Mouse (Mus musculus) liver, embryonic 12.5 days (tissue): ENCODE data around the gene Ctnnbip1. TPM values are rescaled to one million over a fixed set of nuclear protein-coding genes. Genes with fewer than 3 reads are reported as not detected.

Source experiments
- ATAC-seq: fragments of 200-750 bp; cut with Nextera tagmentation; 2 replicates; pipeline ENCODE4 v1.8.0; 2017; ENCODE audit warnings: moderate number of reproducible peaks, mild to moderate bottlenecking, moderate library complexity
- H3K27ac ChIP-seq: fragments of 300-500 bp; sonication (generic); 2 replicates; pipeline ENCODE4 v1.5.1; 2016; ENCODE audit warnings: mild to moderate bottlenecking
- H3K27me3 ChIP-seq: fragments of 300-500 bp; sonication (generic); replicated peaks from 2 replicates; pipeline ENCODE4 v1.6.1; 2016; ENCODE audit warnings: mild to moderate bottlenecking, moderate library complexity
- H3K36me3 ChIP-seq: fragments of 300-500 bp; sonication (generic); 2 replicates; pipeline ENCODE4 v1.6.1; 2016; ENCODE audit warnings: mild to moderate bottlenecking, moderate library complexity
- H3K4me1 ChIP-seq: fragments of 300-500 bp; sonication (generic); 2 replicates; pipeline ENCODE4 v1.6.1; 2016
- H3K4me2 ChIP-seq: fragments of 300-500 bp; sonication (generic); 2 replicates; pipeline ENCODE4 v1.6.1; 2016; ENCODE audit warnings: mild to moderate bottlenecking, moderate library complexity
- H3K4me3 ChIP-seq: fragments of 300-500 bp; sonication (generic); 2 replicates; pipeline ENCODE4 v1.5.1; 2016; ENCODE audit warnings: mild to moderate bottlenecking, moderate library complexity
- H3K9ac ChIP-seq: fragments of 300-500 bp; sonication (generic); 2 replicates; pipeline ENCODE4 v1.6.1; 2016; ENCODE audit warnings: mild to moderate bottlenecking, moderate library complexity
- H3K9me3 ChIP-seq: fragments of 300-500 bp; sonication (generic); replicated peaks from 2 replicates; pipeline ENCODE4 v1.6.1; 2016; ENCODE audit warnings: mild to moderate bottlenecking, moderate library complexity
- WGBS: fragments of 180-500 bp; shearing (Covaris S2); methylation state at CpG from one replicate; pipeline ENCODE4 v1.1.7; 2016; ENCODE audit not compliant: insufficient replicate concordance; 5-methylcytosine and 5-hydroxymethylcytosine counted together
- polyA plus RNA-seq: library from polyadenylated mRNA; unstranded; fragments of >200 nt; fragmentation: Nextera tagmentation; extraction: Ambion mirVana; gene quantifications from 2 replicates; pipeline ENCODE4 v1.2.1, GENCODE M21; 2016

Ctnnbip1 gene
- polyA plus RNA-seq, 1 experiment from 2014 or later = 10.1 TPM

DNA sequence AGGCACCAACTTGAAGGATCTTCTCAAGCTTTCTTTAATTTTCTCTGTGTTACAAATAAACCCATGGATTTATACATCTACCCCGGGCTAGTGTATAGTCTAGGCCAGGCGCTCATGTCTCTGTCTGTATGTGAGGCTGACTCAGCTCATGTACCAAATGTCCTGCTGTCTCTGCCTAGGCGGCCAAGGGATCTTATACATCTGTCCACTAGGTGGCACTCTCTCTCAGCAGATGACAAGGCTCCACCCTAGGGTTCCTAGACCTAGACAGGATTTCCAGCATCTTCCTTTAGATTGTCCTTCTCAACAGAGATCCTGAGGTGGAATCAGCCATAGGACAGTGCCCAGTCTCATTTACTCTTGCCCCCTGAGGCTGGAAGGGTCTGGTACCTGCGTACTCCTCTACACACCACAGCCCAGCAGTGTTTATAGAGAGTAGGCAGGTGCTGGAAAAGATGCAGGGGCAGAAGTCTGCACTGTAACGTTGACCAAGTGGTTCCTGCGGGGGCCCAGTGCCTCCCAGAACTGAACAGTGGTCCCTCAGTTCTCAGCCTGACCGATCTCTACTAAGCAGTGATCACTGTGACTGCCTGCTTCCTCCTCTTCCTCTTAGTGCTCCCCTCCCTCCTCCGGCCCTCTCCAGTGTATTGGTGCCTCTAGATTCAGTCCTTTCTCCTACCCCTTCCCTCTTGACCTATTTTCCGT, 31.3 kb downstream of the Ctnnbip1 start:
- Histone ChIP-seq H3K4me2 (no peak overlapping the region), H3K27me3 (0 out of 2 replicates have a peak, but pooled peaks cover 3% of the 10 kb centered on the region), H3K27ac (no peak overlapping the region), H3K36me3 (no peaks in the 10 kb centered on the region), H3K9ac (no peak overlapping the region), H3K9me3 (no peaks in the 10 kb centered on the region), H3K4me3 (no peak overlapping the region), H3K4me1 (peaks cover 13% of the 10 kb centered on the region)
- 0 out of 2 replicates have a peak, but pooled peaks have one; percentile 44 for ATAC-seq
- 37% methylated on average over 9 of the region's 9 CpGs for WGBS

- WGBS = 72% methylated on average over 5 of the region's 5 CpGs
- H3K9me3 ChIP-seq = no peaks in the 10 kb centered on the region
Measured at GRCm38 (mm10) chr4:149550866-149551265, 32.8 kb downstream of the Ctnnbip1 start.

GRCm38 (mm10) chr4:149551696-149552095, 33.7 kb downstream of the Ctnnbip1 start:
- WGBS = 82% methylated on average over 5 of the region's 5 CpGs
- no peak overlapping the region for H3K27ac ChIP-seq
- no peak for ATAC-seq
- no peak overlapping the region for H3K9ac ChIP-seq
- peaks cover 8% of the 10 kb centered on the region for H3K4me1 ChIP-seq
- no peaks in the 10 kb centered on the region for H3K9me3 ChIP-seq
- H3K4me3 ChIP-seq = no peak overlapping the region
- H3K4me2 ChIP-seq = no peak overlapping the region
- 0 out of 2 replicates have a peak, but pooled peaks cover 3% of the 10 kb centered on the region for H3K27me3 ChIP-seq
- no peaks in the 10 kb centered on the region for H3K36me3 ChIP-seq

More at GRCm38 (mm10) chr4:149550866-149551265, 32.8 kb downstream of the Ctnnbip1 start:
- H3K36me3 ChIP-seq = no peaks in the 10 kb centered on the region
- no peak overlapping the region for H3K4me3 ChIP-seq
- ATAC-seq = no peak
- no peak overlapping the region for H3K4me2 ChIP-seq
- H3K9ac ChIP-seq = no peak overlapping the region
- H3K27ac ChIP-seq = no peak overlapping the region
- peaks cover 13% of the 10 kb centered on the region for H3K4me1 ChIP-seq
- H3K27me3 ChIP-seq = 0 out of 2 replicates have a peak, but pooled peaks cover 3% of the 10 kb centered on the region

DNA sequence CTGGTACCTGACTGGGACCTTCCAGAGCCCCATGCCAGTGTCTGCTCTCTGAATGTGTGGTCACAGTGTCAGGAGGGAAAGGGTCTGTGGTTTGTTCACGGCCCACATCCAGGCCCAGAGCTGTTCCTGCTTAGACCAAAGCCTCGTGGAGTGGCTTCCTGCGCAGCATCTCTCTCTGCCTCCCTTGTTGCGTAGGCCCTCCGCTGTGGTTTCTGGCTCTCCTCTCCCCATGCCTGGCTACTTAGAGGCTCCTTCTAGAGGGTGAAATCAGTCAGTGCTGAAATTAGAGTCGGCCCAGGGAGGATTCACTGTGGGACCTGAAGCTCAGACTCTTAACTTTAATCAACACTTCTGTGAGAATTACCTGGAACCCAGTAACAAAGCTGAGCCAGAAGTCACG, 35.8 kb downstream of the Ctnnbip1 start:
- no peak overlapping the region for H3K27ac ChIP-seq
- H3K4me3 ChIP-seq = no peak overlapping the region
- H3K9ac ChIP-seq = no peak overlapping the region
- 47% methylated on average over 7 of the region's 7 CpGs for WGBS
- H3K9me3 ChIP-seq = no peaks in the 10 kb centered on the region
- H3K4me1 ChIP-seq = no peaks in the 10 kb centered on the region
- no peaks in the 10 kb centered on the region for H3K36me3 ChIP-seq
- no peak for ATAC-seq
- no peak overlapping the region for H3K4me2 ChIP-seq
- H3K27me3 ChIP-seq = 0 out of 2 replicates have a peak, but pooled peaks cover 3% of the 10 kb centered on the region

- no peak overlapping the region for H3K27ac ChIP-seq
- no peaks in the 10 kb centered on the region for H3K4me1 ChIP-seq
- H3K4me3 ChIP-seq = no peak overlapping the region
- H3K36me3 ChIP-seq = no peaks in the 10 kb centered on the region
- no peak overlapping the region for H3K9ac ChIP-seq
- no peak for ATAC-seq
- no peak overlapping the region for H3K4me2 ChIP-seq
- H3K9me3 ChIP-seq = no peaks in the 10 kb centered on the region
- 65% methylated on average over 4 of the region's 4 CpGs for WGBS
- 0 out of 2 replicates have a peak, but pooled peaks cover 3% of the 10 kb centered on the region for H3K27me3 ChIP-seq
Measured at GRCm38 (mm10) chr4:149556111-149556510, 38.1 kb downstream of the Ctnnbip1 start.

DNA sequence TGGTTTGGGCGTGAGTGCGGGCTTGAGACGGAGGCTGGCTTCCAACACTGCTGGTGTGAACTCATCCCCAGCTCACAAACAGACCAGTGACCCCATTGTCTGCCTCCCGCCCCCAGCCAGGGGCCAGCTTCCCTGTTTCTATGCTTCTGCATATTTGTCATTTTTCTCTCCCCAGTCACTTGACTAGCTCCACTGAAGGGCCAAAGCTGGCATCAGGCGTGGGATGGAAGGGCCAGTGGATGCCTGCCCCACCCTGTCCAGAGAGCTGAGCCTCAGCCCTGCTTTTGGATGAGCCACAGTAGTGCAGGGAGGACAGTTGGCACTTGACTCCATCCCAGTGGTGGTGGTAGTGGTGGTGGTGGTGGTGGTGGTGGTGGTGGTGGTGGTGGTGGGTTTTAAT, 39.9 kb downstream of the Ctnnbip1 start:
- H3K9me3 ChIP-seq = no peaks in the 10 kb centered on the region
- no peak overlapping the region for H3K4me2 ChIP-seq
- H3K4me3 ChIP-seq = no peak overlapping the region
- 75% methylated on average over 5 of the region's 5 CpGs for WGBS
- no peaks in the 10 kb centered on the region for H3K36me3 ChIP-seq
- no peak overlapping the region for H3K27ac ChIP-seq
- ATAC-seq = no peak
- no peaks in the 10 kb centered on the region for H3K27me3 ChIP-seq
- no peak overlapping the region for H3K9ac ChIP-seq
- peaks cover 10% of the 10 kb centered on the region; the same call in 1 of the 2 replicates for H3K4me1 ChIP-seq

DNA sequence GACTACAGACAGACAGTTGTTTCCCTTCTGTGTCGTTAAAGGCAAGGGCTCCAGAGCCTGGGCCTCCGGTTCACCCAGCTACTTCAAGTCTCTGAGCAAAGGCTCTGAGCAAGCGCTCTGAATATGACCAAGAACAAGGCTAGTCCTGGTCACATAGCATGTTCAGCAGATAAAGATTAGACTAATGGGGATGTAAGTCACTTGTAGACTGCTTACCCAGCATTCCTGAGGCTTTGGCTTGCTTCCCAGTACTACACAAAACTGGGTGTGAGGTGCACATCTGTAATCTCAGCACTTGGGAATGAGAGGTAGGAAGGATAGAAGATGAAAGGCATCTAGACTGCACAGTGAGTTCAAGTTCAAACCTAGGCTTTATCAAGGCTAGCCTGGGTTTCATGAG, 40.4 kb downstream of the Ctnnbip1 start:
- H3K4me1 ChIP-seq = peaks cover 10% of the 10 kb centered on the region; the same call in 1 of the 2 replicates
- no peak overlapping the region for H3K4me2 ChIP-seq
- H3K27me3 ChIP-seq = no peaks in the 10 kb centered on the region
- 69% methylated on average over 3 of the region's 3 CpGs for WGBS
- no peaks in the 10 kb centered on the region for H3K36me3 ChIP-seq
- H3K9ac ChIP-seq = no peak overlapping the region
- no peak overlapping the region for H3K27ac ChIP-seq
- H3K9me3 ChIP-seq = no peaks in the 10 kb centered on the region
- H3K4me3 ChIP-seq = no peak overlapping the region
- ATAC-seq = no peak

- Histone ChIP-seq H3K9ac (no peak overlapping the region), H3K4me3 (no peak overlapping the region), H3K27me3 (0 out of 2 replicates have a peak, but pooled peaks cover 3% of the 10 kb centered on the region), H3K9me3 (no peaks in the 10 kb centered on the region), H3K4me2 (no peak overlapping the region), H3K27ac (no peak overlapping the region), H3K36me3 (no peaks in the 10 kb centered on the region), H3K4me1 (peaks cover 10% of the 10 kb centered on the region; the same call in 1 of the 2 replicates)
- no peak for ATAC-seq
- 70% methylated on average over 4 of the region's 4 CpGs for WGBS
Measured at GRCm38 (mm10) chr4:149561392-149561791, 43.4 kb downstream of the Ctnnbip1 start.

- 37% methylated on average over 21 of the region's 21 CpGs for WGBS
- no peak overlapping the region for H3K4me3 ChIP-seq
- H3K27ac ChIP-seq = no peak overlapping the region
- no peaks in the 10 kb centered on the region for H3K9me3 ChIP-seq
- ATAC-seq = no peak
- peaks cover 11% of the 10 kb centered on the region for H3K4me1 ChIP-seq
- no peaks in the 10 kb centered on the region for H3K36me3 ChIP-seq
- H3K4me2 ChIP-seq = no peak overlapping the region
- no peak overlapping the region for H3K9ac ChIP-seq
- 0 out of 2 replicates have a peak, but pooled peaks cover 3% of the 10 kb centered on the region for H3K27me3 ChIP-seq
Measured at GRCm38 (mm10) chr4:149561986-149562904, 44.2 kb downstream of the Ctnnbip1 start.

GRCm38 (mm10) chr4:149562905-149563347, 44.9 kb downstream of the Ctnnbip1 start:
- H3K4me2 ChIP-seq = no peak overlapping the region
- H3K4me3 ChIP-seq = no peak overlapping the region
- no peaks in the 10 kb centered on the region for H3K36me3 ChIP-seq
- peaks cover 18% of the 10 kb centered on the region for H3K4me1 ChIP-seq
- no peaks in the 10 kb centered on the region for H3K9me3 ChIP-seq
- H3K27ac ChIP-seq = no peak overlapping the region
- 0 out of 2 replicates have a peak, but pooled peaks cover 3% of the 10 kb centered on the region for H3K27me3 ChIP-seq
- H3K9ac ChIP-seq = no peak overlapping the region
- WGBS = 39% methylated on average over 7 of the region's 7 CpGs
- no peak for ATAC-seq

GRCm38 (mm10) chr4:149563941-149564361, 45.9 kb downstream of the Ctnnbip1 start:
- Histone ChIP-seq H3K4me2 (peak overlapping the region; percentile 17; the same call in 1 of the 2 replicates), H3K9ac (no peak overlapping the region), H3K4me3 (no peak overlapping the region), H3K27ac (no peak overlapping the region), H3K4me1 (peaks cover 22% of the 10 kb centered on the region), H3K9me3 (no peaks in the 10 kb centered on the region), H3K27me3 (0 out of 2 replicates have a peak, but pooled peaks cover 3% of the 10 kb centered on the region), H3K36me3 (no peaks in the 10 kb centered on the region)
- WGBS = 60% methylated on average over 10 of the region's 10 CpGs
- no peak for ATAC-seq
